Mouse (Mus musculus) intestine, embryonic 14.5 days (tissue): Measurements from ENCODE around the gene Lsm6. TPM values are rescaled to one million over a fixed set of nuclear protein-coding genes. Genes with fewer than 3 reads are reported as not detected.

Experiments
- polyA plus RNA-seq: library from polyadenylated mRNA; unstranded; fragments of >200 nt; fragmentation: Nextera tagmentation; extraction: Ambion mirVana; gene quantifications from 2 replicates; pipeline ENCODE4 v1.2.1, GENCODE M21; 2014

The Lsm6 gene
- polyA plus RNA-seq, 1 experiment from 2014 or later, result 229 TPM

Other genes with a start within 250 kb of the Lsm6 start
- 10.6 and 12.4 TPM in 2 replicates for gene Zfp827, start 207.3 kb upstream of the Lsm6 start, polyA plus RNA-seq